Mouse (Mus musculus): ENCODE data around the gene Gm20821. TPM values are rescaled to one million over a fixed set of nuclear protein-coding genes. Genes with fewer than 3 reads are reported as not detected.
"Not testable (repeated sequence)": the region's sequence is repeated elsewhere in the genome, so short reads cannot be mapped to it uniquely, and the experiment has no call there.

The Gm20821 gene
- polyA plus RNA-seq (2015; fragmentation: Nextera tagmentation; extraction: Ambion mirVana), result not detected in 2 replicates

GRCm38 (mm10) chrY:9781504-9781903 is at the start of gene Gm20821:
Gene Gm20821, plus strand, starts transcription at chrY:9781804.
- not testable (repeated sequence) for H3K4me2 ChIP-seq (ENCODE audit: low read length); H3K27me3 ChIP-seq (replicated peaks; ENCODE audit: control insufficient read depth, insufficient read depth, low read length); H3K27ac ChIP-seq (ENCODE audit: low read length); H3K9me3 ChIP-seq (ENCODE audit: control insufficient read depth, low read length); ATAC-seq; H3K36me3 ChIP-seq (ENCODE audit: control insufficient read depth, insufficient read depth); H3K4me3 ChIP-seq (replicated peaks; ENCODE audit: low read length); H3K9ac ChIP-seq (replicated peaks; ENCODE audit: low read depth, low read length); H3K4me1 ChIP-seq (replicated peaks; ENCODE audit: control insufficient read depth, insufficient read depth, low read length)
- WGBS, result 36% methylated on average over 2 of the region's 2 CpGs

All from forebrain, embryonic 16.5 days (tissue).